Mouse (Mus musculus): ENCODE data around the gene Dock9. TPM values are rescaled to one million over a fixed set of nuclear protein-coding genes. Genes with fewer than 3 reads are reported as not detected.

Dock9 gene
- polyA plus RNA-seq, 1 experiment = 1.2 TPM

DNA sequence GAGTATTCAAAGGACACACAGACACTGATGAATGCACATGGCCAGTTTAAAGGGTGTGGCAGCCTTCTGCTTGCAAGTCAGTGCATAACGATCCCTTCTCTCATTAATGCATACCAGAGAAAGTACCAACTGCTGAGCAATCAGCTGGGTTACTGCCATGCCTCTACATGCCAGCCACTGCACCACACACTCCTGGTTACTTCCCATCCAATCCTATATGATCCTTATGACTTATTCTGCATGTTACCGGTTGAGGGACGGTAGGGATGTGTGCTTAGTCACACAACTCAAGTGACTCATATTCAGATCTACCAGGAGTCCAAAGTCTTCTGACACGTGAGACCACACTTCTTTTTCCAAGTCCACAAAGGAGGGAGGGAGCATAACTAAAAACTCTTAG is 186.5 kb downstream of the Dock9 start:
- TF ChIP-seq GATA1 (IDR thresholded peaks at IDR 0.05; ENCODE audit: low read length) = no peak

GRCm38 (mm10) chr14:121608522-121608921 is 189.1 kb downstream of the Dock9 start:
- TF ChIP-seq GATA1 (IDR thresholded peaks at IDR 0.05; ENCODE audit: low read length) = no peak

DNA sequence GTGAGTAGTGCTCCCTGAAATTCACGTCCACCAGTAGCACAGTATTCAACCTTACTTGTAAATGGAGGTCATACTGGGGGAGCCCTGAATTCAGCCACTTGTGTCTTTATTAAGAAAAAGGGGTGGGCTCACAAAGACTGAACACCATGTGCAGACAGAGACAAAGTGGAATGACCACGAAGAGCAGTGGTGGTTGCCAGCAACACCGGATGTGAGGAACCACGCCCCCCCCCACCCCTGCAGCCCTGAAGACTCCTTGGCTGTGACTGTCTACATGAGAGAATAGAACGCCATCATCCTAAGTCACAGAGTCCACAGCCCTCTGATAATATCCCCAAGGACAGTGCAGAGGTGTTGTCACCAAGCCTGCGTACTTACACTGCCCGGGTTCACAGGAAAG is 191.2 kb downstream of the Dock9 start:
- no peak for TF ChIP-seq GATA1 (IDR thresholded peaks at IDR 0.05; ENCODE audit: low read length)

GRCm38 (mm10) chr14:121605260-121605659 is 192.4 kb downstream of the Dock9 start:
- TF ChIP-seq GATA1 (IDR thresholded peaks at IDR 0.05; ENCODE audit: low read length) = no peak

DNA sequence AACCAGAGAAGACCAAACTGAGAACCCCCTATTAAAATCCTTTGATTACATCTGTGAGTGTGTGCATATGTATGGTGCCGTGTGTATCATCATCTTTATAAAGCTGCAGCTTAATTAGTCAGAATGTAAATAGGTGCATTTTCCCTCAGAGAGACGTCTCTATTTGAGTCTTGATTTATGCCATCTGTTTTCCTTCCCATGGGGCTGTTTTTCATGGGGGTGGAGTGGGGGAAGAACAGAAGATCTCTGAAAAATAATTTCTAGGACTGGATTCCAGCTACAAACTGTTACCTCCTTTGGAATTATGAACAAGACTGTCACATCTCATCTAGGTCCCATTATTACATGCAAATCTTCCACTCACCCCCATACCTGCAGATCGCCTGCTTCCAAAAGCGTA is 193.1 kb downstream of the Dock9 start:
- no peak for TF ChIP-seq GATA1 (IDR thresholded peaks at IDR 0.05; ENCODE audit: low read length)

- no peak for TF ChIP-seq GATA1 (IDR thresholded peaks at IDR 0.05; ENCODE audit: low read length)
These were observed 195.0 kb downstream of the Dock9 start for GRCm38 (mm10) chr14:121602610-121603009.

GRCm38 (mm10) chr14:121600538-121600937 is 197.1 kb downstream of the Dock9 start:
- TF ChIP-seq GATA1 (IDR thresholded peaks at IDR 0.05; ENCODE audit: low read length) = no peak

- TF ChIP-seq GATA1 (IDR thresholded peaks at IDR 0.05; ENCODE audit: low read length) = no peak
These were observed 200.6 kb downstream of the Dock9 start for GRCm38 (mm10) chr14:121597073-121597472.

GRCm38 (mm10) chr14:121596631-121597030 is 201.0 kb downstream of the Dock9 start:
- no peak for TF ChIP-seq GATA1 (IDR thresholded peaks at IDR 0.05; ENCODE audit: low read length)

DNA sequence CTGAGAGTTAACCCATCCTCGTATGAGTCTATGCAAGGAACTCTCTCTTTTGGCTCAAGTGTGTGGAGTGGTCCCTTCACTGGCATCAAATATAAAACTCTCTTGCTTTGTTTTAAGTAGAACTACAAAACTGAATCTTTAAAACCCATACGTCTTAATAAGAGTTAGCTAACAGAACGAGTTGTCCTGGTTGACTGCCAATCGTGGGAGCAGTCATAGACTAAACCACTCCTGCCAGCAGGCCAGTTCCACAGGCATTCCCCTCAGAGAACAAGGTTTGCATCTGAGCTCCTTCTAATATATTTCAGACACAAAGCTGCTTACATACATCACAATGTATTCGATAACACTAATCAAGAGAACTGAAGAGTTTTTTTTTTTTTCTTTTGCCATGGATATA is 203.0 kb downstream of the Dock9 start:
- TF ChIP-seq GATA1 (IDR thresholded peaks at IDR 0.05; ENCODE audit: low read length) = no peak

DNA sequence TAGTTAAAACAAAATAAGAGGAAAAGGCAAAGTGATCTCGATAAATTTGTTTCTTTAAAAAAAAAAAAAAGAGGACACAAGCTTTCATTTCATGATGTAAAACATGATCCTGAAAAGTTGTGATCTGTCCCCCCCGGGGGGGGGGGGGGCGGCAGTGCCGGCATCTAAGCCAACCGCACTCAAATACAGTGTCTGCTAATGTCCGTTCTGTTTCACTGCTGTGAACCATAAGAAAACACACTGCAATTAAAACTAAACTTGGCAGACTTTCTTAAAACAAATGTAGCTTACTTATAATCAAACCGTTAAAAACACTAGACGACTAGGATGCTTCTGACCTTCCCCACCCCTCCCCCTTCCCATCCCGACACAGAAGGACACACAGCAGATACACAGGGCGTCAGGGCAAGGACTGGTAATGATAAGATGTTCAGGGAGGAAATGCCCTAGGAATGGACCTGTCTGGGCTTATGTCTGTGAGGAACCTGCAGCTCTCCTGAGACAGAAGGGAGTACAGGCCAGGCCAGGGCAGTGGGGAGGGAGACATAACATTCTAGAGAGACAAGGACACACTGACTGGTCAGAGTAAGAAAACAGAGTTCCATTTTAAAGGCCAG is 204.2 kb downstream of the Dock9 start:
- TF ChIP-seq GATA1 (IDR thresholded peaks at IDR 0.05; ENCODE audit: low read length) = no peak

- TF ChIP-seq GATA1 (IDR thresholded peaks at IDR 0.05; ENCODE audit: low read length) = no peak
These were observed 204.7 kb downstream of the Dock9 start for GRCm38 (mm10) chr14:121592890-121593289.

GRCm38 (mm10) chr14:121592356-121592755 is 205.3 kb downstream of the Dock9 start:
- TF ChIP-seq GATA1 (IDR thresholded peaks at IDR 0.05; ENCODE audit: low read length) = no peak

DNA sequence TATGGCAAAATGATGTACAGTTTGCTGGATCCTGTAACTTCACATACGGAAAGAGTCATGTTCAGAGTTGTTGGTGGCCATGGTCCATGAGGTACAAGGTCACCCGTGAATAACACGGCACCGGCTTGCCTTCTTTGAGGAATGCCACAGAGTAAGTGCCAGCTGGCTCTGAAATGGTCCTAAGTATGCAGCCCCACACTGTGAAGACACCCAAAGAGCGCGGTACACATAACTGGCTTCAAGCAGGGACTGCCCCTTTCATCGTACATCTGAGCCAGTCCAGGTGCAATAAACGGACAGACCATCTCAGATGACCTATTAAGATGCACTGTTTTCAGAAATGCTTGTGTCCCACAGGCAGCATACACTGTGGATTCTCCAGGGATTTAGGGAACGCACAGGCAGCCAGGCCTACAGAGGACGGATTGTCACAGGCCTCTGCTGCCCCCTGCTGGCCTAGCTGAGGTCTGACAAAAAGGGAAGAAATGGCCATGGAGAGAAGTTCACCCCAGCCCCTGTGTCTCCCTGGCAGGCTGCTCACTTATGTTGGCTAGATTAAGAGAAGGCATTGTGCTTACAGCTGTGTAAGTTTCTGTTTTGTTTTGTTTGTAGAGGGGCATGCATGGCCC is 208.4 kb downstream of the Dock9 start:
- TF ChIP-seq GATA1 (IDR thresholded peaks at IDR 0.05; ENCODE audit: low read length) = no peak

DNA sequence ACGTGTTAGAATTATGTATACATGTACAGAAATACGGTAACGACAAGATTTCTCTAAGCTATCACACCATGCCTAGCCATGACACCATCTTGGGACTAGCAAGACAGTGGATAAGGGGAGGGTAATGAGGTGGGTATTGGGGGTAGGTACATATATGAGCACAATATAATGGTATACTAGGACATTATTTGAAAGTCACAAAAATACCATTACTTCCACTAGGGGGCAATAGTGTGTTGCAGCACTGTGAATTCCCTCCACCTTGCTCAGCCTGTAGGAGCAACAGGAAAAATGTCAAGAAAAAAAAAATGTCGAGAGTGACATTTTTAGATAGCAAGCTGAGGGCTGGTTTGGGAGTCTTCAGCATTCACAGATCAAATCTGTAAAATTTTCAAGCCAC is 209.2 kb downstream of the Dock9 start:
- TF ChIP-seq GATA1 (IDR thresholded peaks at IDR 0.05; ENCODE audit: low read length) = no peak

- no peak for TF ChIP-seq GATA1 (IDR thresholded peaks at IDR 0.05; ENCODE audit: low read length)
These were observed 211.5 kb downstream of the Dock9 start for GRCm38 (mm10) chr14:121585906-121586765.
